Mouse (Mus musculus) gastrocnemius, postnatal 36 days (tissue): ENCODE results near the gene Tbc1d4. TPM values are rescaled to one million over a fixed set of nuclear protein-coding genes. Genes with fewer than 3 reads are reported as not detected.

Experiments used
- DNase-seq, 2 experiments: peaks; one replicate each; pipeline ENCODE4 v3.0.0; 2022
- intact Hi-C: fragments of 180-260 bp; cut with DNase I; formaldehyde crosslinking; loops from one replicate; pipeline ENCODE4 v1.15.1; 2025
- long read RNA-seq, 2 experiments: library from polyadenylated mRNA; stranded (forward); transcript quantifications; one replicate each; pipeline ENCODE4 v2.0.0; 2021
- total RNA-seq, 2 experiments: library from RNA; stranded (reverse); gene quantifications; 2 replicates each; pipeline ENCODE4 v1.2.3; 2021

Tbc1d4 gene
- 10 to 100 TPM; 19.0 to 31.3 TPM for total RNA-seq
- long read RNA-seq, experiment 1, partial matches to known transcripts: 1 of 2 reads
- long read RNA-seq, experiment 1, other reads (novel, unspliced or antisense): 1 of 2 reads
- long read RNA-seq, experiment 2, partial matches to known transcripts: 2 of 4 reads
- long read RNA-seq, experiment 2, other reads (novel, unspliced or antisense): 2 of 4 reads

- DNase-seq: peak; percentile 67 to 78
- intact Hi-C loops: loop anchor here (2.0 kb wide), 2 partner anchors 92 to 148 kb away; no protein-coding TSS in a partner anchor
Observed at GRCm38 (mm10) chr14:101608519-101609368, at the start of gene Tbc1d4. Gene Tbc1d4, minus strand, starts transcription at chr14:101609191.

GRCm38 (mm10) chr14:101656307-101656706, 47.3 kb upstream of the Tbc1d4 start:
- intact Hi-C loops: no loop called here
- no peak for DNase-seq

DNA sequence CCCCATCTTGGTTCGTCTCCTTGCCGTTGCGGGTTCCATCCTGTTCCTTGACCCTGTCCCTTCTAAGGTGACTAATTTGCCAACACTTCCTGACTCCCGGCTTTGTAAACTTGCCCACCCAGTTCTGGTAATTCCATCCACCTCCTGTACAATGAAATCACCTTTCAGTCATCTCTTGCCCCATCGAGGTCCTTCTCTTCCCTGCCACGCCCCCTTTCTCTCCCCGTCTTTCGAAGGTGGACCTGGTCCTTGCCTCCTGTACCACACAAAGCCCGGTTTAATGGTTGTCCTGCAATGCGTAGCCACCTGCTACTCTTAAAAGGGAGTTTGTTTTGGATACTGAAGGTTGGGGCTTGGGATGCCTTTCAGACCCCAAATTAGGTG, 45.5 kb upstream of the Tbc1d4 start:
- intact Hi-C loops: loop anchor here (2.0 to 5.0 kb wide), 2 partner anchors 142 to 194 kb away; no protein-coding TSS in a partner anchor

GRCm38 (mm10) chr14:101653581-101654525, 44.9 kb upstream of the Tbc1d4 start, which contains the start of gene Uchl3:
Gene Uchl3, plus strand, starts transcription at chr14:101653967.
- peak; percentile 95 to 96 for DNase-seq
- intact Hi-C loops: loop anchor here (2.0 to 5.0 kb wide), 2 partner anchors 142 to 193 kb away; no protein-coding TSS in a partner anchor

More for the DNA sequence above, 45.5 kb upstream of the Tbc1d4 start:
- DNase-seq: no peak

GRCm38 (mm10) chr14:101652571-101652970, 43.6 kb upstream of the Tbc1d4 start:
- intact Hi-C loops: loop anchor here (5.0 kb wide), 1 partner anchor 140 kb away; no protein-coding TSS in a partner anchor
- DNase-seq: no peak

DNA sequence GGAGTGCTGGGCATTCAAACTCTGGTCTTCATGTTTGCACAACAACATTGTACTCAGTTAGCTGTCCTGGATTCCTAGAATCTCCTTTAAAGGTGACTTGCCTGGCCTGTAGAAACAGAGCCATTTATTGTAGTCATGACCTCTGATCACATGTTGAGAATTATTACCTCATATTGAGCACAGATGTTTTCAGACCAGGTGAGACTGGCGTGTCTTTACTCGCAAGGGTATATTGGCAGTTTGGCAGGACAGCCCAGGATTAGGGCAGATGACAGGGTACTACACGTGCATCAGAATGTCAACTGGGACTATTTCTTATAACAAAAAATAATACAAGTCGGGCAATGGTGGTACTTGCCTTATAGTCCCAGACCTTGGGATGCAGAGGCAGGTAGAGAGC, 41.6 kb upstream of the Tbc1d4 start:
- no peak for DNase-seq
- intact Hi-C loops: loop anchor here (5.0 kb wide), 1 partner anchor 138 kb away; no protein-coding TSS in a partner anchor

DNA sequence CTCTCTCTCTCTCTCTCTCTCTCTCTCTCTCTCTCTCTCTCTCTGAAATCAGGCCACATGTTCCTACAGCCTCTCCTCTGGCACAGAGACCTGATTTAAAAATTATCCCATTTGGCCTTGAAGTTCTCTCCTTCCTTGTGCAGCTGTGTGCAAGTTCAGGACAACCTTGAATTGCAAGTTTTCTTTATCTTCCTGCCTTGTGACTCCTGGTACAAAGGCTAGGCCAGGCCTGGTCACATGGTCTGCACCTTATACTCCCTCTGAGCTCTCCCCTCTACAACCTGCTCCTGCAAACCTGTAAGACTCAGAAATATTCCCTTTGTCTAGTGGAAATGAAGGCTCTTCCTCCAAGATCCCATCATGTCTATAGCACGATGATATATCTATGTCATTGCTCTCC, 36.0 kb upstream of the Tbc1d4 start:
- no peak for DNase-seq
- intact Hi-C loops: no loop called here

- DNase-seq: peak; percentile 81 to 89
- intact Hi-C loops: no loop called here
Observed at GRCm38 (mm10) chr14:101640153-101640843, 31.3 kb upstream of the Tbc1d4 start, which contains the start of gene Commd6. Gene Commd6, minus strand, starts transcription at chr14:101640686.

DNA sequence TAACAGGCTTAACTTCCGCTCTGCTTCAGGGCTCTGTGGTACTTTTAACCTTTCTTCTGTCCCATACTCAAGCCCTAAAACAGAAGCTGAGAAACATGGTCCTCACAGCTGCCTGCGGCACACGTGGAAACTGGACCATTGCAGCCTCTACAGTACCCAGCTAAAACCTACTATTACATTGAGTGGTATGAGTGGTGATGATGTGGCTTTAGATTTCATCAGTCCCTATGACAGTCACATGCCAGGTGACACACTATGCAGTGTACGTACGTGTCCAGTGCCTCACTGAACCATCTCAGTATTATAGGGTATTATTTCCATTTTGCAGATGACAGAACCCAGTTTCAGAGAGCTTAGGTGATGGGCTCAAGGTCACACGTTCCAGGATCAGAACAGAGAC, 28.4 kb upstream of the Tbc1d4 start:
- DNase-seq: no peak
- intact Hi-C loops: no loop called here

DNA sequence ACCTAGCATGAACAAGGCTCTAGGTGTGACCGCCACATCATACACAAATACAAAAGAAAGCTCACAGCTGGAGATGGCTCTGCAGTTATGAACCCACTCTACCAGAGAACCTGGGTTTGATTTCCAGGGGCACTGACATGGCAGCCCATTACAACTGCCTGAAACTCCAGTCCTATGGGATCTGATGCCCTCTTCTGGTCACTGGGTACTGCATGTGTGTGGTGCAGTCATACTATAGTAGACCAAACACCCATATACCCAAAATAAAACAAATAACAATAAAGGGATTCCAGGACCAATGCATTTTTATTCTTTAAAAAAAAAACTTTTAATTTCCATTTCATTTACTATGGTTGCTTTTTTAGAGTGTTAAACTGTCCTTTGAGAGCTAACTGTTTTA, 26.8 kb upstream of the Tbc1d4 start:
- intact Hi-C loops: no loop called here
- DNase-seq: no peak

- no peak for DNase-seq
- intact Hi-C loops: no loop called here
Observed at GRCm38 (mm10) chr14:101630548-101630947, 21.6 kb upstream of the Tbc1d4 start.

DNA sequence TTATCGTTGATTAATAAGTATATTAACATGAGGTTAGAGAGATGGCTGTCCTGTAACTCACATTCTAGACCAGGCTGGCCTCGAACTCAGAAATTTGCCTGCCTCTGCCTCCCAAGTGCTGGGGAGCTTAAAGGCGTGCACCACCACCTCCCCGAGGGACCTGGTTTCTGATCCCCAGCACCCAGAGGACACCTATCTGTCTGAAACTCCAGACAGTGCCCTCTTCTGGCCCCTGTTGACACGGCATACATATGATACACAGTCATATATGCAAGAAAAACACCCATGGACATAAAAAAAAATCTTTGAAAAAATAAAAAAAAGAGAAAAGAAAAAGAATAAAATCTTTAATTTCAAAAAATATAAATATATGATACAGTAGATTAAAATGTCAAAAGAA, 8.7 kb upstream of the Tbc1d4 start:
- intact Hi-C loops: no loop called here
- no peak for DNase-seq

- no peak for DNase-seq
- intact Hi-C loops: no loop called here
Observed at GRCm38 (mm10) chr14:101616178-101616577, 7.2 kb upstream of the Tbc1d4 start.

- intact Hi-C loops: no loop called here
- no peak for DNase-seq
Observed at GRCm38 (mm10) chr14:101613206-101613605, 4.2 kb upstream of the Tbc1d4 start.

DNA sequence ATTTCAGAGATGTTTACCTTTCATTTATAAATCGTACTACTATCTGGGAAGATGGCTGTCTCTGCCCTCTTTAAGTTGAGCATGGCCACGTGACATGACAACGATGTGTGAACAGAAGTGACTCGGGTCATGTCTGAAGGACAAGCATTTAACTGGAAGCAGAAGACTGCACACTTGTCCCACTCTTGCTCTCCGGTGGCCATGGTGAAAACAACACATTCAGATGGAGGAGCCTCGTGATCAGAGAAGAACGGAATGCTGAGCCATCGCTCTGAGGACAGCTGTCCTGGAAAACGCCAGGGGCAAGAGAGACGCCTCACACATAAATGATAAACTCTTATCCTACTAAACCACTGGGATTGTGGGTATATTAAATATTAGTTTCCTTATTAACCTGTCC, 1.7 kb upstream of the Tbc1d4 start:
- intact Hi-C loops: no loop called here

DNA sequence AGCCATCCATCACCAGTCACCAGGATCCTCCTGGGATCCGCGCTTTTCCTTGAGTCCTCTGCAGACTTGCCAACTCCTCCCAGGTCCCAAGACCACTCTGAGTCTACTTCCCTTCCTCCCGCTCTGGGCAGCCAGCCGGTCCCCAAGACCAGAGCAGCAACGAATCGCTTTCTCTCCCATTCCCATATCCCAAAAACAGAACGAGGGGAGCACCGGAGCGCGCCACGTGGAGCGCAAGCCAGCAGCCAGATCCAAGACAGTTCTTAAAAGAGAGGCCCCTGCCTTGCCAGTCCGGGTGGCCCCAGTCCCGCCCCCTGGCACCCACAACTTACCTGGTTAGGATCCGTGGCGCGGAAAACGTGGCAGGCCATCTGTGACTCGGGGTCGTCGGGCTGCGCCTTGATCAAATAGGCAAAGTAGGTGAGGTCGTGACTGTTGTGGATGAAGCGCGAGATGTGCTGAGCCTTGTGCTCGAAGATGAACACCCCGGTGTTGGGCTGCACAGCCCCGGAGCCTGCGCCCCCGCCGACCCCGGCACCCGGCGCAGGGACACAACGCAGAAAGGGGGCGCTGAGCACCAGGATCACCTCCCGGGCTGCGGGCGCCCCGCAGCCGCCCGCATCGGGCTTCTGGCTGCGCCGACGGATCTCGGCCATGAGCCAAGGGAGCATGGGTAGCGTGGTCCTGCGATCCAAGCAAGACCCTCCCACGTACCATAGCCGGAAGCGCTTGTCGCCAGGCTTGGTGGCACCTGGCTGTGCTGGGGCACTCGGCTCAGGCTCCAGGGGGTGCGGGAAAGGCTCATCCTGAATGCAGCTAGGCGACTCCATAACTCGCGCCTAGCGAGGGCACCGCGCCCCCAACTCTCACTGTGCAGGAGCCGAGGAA, 1.1 kb downstream of the Tbc1d4 start:
- DNase-seq: peak in 1 of 2 experiments; percentile 35
- intact Hi-C loops: loop anchor here (2.0 kb wide), 2 partner anchors 91 to 147 kb away; no protein-coding TSS in a partner anchor

More for the DNA sequence above, 1.7 kb upstream of the Tbc1d4 start:
- no peak for DNase-seq

- no peak for DNase-seq
- intact Hi-C loops: no loop called here
Observed at GRCm38 (mm10) chr14:101605843-101606242, 3.1 kb downstream of the Tbc1d4 start.

DNA sequence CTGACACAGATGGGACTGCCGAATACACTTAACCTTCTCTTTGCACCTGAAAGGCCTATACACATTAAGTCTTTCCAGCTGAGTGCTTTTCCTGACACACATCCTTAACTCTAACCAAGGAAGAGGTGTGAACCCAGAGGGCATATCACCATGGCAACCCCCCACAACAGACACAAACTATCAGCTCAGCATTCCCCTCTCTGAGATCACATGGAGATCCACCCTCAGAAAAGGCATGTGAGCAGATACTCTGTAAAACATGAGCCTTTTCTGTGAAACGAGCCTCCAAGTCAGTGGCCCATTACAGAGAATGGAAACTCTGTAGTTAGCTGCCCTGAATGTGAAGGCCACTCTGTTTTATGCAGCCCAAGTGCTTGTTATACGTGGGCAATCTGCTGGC, 6.1 kb downstream of the Tbc1d4 start:
- intact Hi-C loops: no loop called here
- no peak for DNase-seq
